Mouse (Mus musculus): Measurements from ENCODE around the gene Amigo3.
"Not testable (repeated sequence)": the region's sequence is repeated elsewhere in the genome, so short reads cannot be mapped to it uniquely, and the experiment has no call there.

Amigo3 gene

DNA sequence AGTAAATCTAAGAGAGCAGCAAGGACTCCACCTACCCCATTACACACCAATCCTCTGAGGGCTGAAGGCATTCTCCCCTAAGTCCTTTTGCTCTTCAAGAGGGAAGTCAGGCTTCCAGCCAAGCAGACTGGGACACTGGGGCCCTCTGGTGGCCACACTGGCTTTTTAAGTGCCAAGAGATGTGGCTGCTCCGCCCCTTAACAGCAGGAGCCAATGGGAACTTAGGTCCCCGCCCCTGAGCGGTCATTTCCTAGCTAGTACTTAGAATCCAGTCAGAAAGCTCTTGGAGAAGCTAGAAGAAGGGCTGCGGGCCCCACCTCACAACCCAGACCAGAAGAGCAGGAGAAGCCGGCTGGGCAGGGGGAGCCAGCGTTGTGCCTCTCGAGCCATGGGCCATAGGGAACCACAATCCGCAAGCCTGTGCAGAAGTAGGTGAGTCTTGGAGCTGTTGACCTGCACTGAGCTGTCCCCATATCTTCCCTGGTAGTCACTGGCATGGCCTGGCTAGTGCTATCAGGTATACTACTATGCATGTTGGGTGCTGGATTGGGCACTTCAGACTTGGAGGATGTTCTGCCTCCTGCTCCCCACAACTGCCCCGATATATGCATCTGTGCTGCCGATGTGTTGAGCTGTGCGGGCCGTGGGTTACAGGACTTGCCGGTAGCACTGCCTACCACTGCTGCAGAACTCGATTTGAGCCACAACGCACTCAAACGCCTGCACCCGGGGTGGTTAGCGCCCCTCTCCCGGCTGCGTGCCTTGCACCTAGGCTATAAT, at the start of gene Amigo3:
Amigo3 (plus strand) TSS at position 275 of the 780 bp plus-strand sequence.
- DNase-seq = peak; percentile 95

- no peak for DNase-seq
These were observed 49.4 kb upstream of the Amigo3 start for GRCm38 (mm10) chr9:108003531-108003890.

DNA sequence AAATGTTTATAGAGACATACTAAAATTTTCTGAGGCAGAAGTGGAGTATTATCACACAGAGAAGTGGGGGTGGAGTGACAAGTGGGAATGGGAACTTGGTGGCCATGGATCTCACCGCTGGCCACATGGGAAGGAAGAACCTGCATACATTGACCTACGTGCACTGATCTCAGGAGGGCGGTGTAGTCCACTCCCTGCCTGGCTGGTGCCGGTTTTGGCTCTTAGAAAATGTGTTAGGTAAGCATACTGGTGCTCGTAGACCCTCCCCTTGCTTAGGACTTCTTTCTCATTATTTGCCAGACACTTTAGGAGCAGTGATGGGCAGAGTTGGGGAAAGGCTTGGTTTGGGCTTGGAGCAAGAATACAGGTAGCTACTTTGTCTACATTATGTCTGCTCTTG, 44.9 kb upstream of the Amigo3 start:
- no peak for DNase-seq

GRCm38 (mm10) chr9:108010385-108010784, 42.6 kb upstream of the Amigo3 start:
- DNase-seq = no peak

DNA sequence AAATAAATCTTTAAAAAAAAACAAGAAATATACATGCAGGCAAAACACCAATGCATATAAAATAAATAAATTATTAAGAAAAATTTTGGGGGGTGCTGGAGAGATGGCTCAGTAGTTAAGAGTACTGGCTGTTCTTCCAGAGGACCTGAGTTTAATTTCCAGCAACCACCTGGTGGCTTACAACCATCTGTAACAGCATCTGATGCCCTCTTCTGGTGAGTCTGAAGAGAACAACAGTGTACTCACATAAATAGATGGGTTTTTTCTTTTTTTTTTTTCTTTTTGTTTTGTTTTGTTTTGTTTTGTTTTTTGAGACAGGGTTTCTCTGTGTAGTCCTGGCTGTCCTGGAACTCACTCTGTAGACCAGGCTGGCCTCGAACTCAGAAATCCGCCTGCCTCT, 39.4 kb upstream of the Amigo3 start:
- DNase-seq = not testable (repeated sequence)

DNA sequence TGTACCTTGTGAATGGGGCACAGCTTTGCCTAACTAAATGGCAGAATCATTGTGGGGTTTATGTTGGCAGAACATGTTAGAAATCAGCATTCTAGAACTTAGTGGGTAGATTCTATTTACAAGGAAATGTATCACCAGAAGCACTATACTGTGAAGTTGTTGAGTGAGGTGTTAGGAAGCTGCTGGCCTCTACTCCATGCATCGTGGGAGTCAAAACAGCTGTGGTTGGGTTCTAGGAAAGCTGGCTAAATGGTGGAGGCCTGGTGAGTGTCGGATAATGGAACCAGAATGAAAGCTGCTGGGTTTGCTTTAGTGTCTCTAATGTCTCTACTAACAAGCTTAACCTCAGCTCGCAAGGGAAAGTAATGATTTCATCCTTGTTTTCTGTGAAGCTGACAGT, 35.8 kb upstream of the Amigo3 start:
- DNase-seq = no peak

GRCm38 (mm10) chr9:108020741-108021140, 32.2 kb upstream of the Amigo3 start:
- no peak for DNase-seq

DNA sequence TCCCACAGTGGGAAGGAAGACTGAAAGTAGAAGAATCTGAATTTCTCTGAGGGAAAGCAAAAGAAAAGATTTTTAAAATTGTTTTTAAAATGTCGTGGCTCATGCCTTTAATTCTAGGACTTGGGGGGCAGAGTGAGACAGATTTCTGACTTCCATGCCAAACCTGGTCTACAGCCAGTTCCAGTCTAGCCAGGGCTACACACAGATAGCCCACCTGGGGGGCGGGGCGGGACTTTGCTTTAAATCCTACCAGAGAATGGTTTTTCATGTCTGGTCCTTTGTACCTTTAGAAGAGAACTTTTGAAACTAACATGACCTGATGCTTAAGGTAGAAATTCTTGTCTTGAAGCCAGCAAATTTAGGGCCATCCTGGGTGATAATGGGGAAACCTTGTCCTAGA, 29.7 kb upstream of the Amigo3 start:
- DNase-seq = no peak

DNA sequence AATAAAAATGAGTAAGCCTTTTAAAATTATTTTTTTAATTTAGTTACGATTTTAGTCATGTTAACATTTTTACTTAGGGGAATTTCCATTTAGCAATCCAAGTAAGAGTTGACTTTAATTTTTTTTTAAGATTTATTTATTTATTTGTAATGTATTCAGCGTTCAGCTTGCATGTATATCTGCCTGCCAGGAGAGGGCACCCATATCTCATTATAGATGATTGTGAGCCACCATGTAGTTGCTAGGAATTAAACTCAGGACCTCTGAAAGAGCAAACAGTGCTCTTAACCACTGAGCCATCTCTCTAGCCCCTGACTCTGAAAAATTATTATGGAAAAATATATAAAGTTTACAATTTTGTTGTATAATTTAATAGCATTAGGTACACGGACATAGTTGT, 26.4 kb upstream of the Amigo3 start:
- DNase-seq = no peak

DNA sequence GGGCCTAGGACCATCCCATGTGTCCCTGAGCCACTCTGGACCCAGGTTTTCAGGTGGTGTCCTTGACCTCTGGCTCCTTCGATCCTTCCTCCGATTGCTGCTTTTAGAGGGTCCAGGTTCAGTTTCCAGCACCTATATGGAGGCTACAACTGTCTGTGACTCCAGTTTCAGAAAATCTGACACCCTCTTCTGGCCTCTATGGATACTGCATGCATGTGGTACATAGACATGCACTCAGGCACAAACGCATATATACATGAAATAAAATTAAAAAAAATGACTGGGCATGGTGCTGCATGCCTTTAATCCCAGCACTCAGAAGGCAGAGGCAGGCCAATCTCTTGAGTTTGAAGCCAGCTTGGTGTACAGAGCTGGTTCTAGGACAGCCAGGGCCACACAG, 25.1 kb upstream of the Amigo3 start:
- DNase-seq = no peak

GRCm38 (mm10) chr9:108032126-108032525, 20.8 kb upstream of the Amigo3 start:
- no peak for DNase-seq

GRCm38 (mm10) chr9:108035331-108036156, 17.4 kb upstream of the Amigo3 start:
- no peak for DNase-seq

- no peak for DNase-seq
These were observed 8.0 kb upstream of the Amigo3 start for GRCm38 (mm10) chr9:108044751-108045492.

DNA sequence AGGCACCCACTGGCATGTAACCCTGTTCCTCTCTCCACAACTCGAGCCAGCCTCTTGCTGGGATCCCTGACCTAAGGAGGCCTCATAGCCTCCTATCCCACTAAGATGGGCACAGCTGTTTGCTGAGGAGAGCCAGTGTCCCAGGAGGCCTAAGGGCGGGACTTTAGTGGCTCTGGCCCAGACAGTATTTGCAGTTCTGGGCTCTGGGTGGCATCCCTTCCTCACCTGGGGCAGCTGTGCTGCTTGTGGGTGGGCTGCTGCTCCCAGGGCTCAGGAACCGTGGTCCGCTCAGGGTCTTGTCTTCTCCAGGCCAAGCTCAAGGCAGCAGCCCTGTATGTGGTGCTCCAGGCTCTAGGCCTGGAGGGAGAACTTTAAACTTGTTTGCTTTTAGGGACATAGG, 6.4 kb upstream of the Amigo3 start:
- no peak for DNase-seq

- DNase-seq = no peak
These were observed 5.1 kb upstream of the Amigo3 start for GRCm38 (mm10) chr9:108047601-108048565.

- peak; percentile 43 for DNase-seq
These were observed 4.4 kb upstream of the Amigo3 start for GRCm38 (mm10) chr9:108048566-108048955.

- peak; percentile 92 for DNase-seq
These were observed 3.9 kb upstream of the Amigo3 start, which contains the start of gene Gmppb for GRCm38 (mm10) chr9:108049016-108049455. Gene Gmppb, plus strand, starts transcription at chr9:108049242.

DNA sequence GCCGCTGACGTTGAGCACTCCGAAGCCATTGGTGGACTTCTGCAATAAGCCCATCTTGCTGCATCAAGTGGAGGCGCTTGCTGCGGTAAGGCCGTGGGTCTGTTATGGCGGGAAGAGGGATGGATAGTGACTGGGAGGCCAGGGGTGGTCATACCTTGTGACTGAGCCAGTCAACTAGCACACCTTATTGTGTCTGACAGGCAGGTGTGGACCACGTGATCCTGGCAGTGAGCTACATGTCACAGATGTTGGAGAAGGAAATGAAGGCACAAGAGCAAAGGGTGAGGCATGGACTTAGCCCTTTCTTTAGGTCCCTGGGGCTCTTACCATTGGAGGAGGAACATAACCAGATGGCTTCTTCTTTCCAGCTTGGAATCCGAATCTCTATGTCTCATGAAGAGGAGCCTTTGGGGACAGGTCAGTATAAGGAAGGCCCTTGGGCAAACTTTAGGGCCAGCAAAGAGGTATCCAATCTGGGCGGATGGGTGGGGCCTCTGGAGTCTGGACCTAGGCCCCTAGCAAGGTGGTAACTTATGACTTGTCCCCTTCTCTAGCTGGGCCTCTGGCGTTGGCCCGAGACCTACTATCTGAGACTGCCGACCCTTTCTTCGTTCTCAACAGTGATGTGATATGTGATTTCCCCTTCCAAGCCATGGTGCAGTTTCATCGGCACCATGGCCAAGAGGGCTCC, 3.3 kb upstream of the Amigo3 start:
- DNase-seq = peak; percentile 34

DNA sequence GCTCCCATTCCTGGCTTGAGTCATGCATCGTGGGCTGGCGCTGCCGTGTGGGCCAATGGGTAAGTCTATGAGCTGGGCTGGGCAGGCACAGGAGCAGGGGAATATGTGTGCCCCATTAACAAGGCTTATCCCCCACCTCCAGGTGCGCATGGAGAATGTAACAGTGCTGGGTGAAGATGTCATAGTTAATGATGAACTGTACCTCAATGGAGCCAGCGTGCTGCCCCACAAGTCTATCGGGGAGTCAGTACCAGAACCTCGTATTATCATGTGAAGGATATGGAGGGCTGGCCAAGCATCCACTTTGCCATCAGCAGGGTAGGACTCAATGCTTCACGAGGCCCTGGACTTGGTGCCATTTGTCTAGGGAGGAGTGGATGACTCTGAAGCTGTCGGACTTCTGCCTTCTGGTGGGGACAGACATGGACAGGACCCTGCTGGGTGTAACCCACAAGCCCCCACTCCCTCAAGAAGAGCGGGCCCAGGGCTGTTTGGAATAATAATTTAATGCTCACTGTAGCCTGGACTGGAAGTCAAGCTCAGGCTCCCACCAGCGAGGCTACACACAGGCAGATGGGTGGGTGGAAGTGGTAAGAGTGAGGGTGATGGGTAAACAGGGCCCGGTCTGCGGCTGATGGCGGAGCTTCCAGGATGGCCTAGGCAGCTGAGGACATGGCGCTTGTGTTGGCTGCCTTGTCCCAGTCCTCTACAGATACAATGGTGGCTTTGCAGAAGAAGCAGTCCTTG, 1.6 kb upstream of the Amigo3 start:
- peak; percentile 32 for DNase-seq

- peak; percentile 24 for DNase-seq
These were observed 1.1 kb upstream of the Amigo3 start for GRCm38 (mm10) chr9:108051931-108052220.

DNA sequence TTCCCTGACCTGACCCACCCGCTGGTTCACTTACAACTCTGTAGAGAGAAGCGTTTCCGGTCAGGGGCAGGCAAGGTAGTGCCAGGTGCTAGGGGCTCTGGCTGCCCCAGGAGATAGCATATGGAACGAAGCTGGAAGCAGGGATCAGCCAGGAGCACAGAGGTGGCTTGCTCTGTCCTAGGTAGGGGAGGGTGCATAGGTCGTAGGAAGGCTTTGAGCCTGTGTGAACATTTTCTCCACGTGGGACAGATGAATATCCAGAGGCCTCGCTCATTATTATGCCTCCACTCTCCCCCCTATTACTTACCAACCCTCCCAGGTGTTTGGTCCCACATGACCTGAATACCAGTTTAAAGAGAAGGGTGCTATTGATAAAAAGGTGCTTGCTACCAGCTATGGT, 548 bp upstream of the Amigo3 start:
- no peak for DNase-seq

All from cerebellum, adult 8-10 months (tissue).